Mouse (Mus musculus): ENCODE results near the gene Gm45716. TPM values are rescaled to one million over a fixed set of nuclear protein-coding genes. Genes with fewer than 3 reads are reported as not detected.
A peak's percentile ranks its signal among the peaks of the same experiment; 100 is the strongest.

Gm45716 gene
- polyA plus RNA-seq, 1 experiment = 17.3 TPM

- TF ChIP-seq POLR2A (IDR thresholded peaks at IDR 0.05; ENCODE audit: borderline replicate concordance, extremely low read depth, insufficient read depth, insufficient read length, poor library complexity, severe bottlenecking) = no peak
- no peak for TF ChIP-seq CTCF (IDR thresholded peaks at IDR 0.05; ENCODE audit: borderline replicate concordance, extremely low read depth, insufficient read depth, insufficient read length)
- DNase-seq (ENCODE audit: low read depth) = no peak
These were observed 32.7 kb downstream of the Gm45716 start for GRCm38 (mm10) chr11:90220022-90220645.

DNA sequence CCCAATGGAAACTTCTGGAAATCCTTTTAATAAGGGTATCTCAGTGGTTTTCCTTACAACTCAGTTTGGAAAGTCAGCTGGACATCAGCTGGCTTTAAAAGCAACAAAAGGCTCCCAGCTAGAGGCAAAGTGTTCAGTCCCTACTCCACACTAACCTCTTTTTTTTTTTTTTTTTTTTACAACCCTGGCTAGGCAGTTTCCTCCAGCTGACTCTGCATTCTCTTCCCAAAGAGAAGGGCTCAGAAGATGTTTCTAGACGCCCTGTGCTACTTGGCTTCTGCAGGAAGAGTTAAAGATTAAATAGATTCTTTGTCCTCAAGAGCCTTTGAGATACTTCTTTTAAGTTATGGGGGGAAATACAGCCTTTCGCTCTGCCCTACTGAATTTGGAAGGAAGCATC is 33.3 kb downstream of the Gm45716 start:
- no peak for DNase-seq (ENCODE audit: low read depth)
- TF ChIP-seq CTCF (IDR thresholded peaks at IDR 0.05; ENCODE audit: borderline replicate concordance, extremely low read depth, insufficient read depth, insufficient read length) (no peak), POLR2A (IDR thresholded peaks at IDR 0.05; ENCODE audit: borderline replicate concordance, extremely low read depth, insufficient read depth, insufficient read length, poor library complexity, severe bottlenecking) (no peak)

GRCm38 (mm10) chr11:90224914-90225470 is 37.5 kb downstream of the Gm45716 start:
- no peak for TF ChIP-seq POLR2A (IDR thresholded peaks at IDR 0.05; ENCODE audit: borderline replicate concordance, extremely low read depth, insufficient read depth, insufficient read length, poor library complexity, severe bottlenecking)
- TF ChIP-seq CTCF (IDR thresholded peaks at IDR 0.05; ENCODE audit: borderline replicate concordance, extremely low read depth, insufficient read depth, insufficient read length) = no peak

GRCm38 (mm10) chr11:90227000-90227922 is 39.8 kb downstream of the Gm45716 start:
- TF ChIP-seq CTCF (IDR thresholded peaks at IDR 0.05; ENCODE audit: borderline replicate concordance, extremely low read depth, insufficient read depth, insufficient read length) (no peak), POLR2A (IDR thresholded peaks at IDR 0.05; ENCODE audit: borderline replicate concordance, extremely low read depth, insufficient read depth, insufficient read length, poor library complexity, severe bottlenecking) (no peak)
- DNase-seq (ENCODE audit: low read depth) = peak; percentile 71

More at GRCm38 (mm10) chr11:90224914-90225470, 37.5 kb downstream of the Gm45716 start:
- DNase-seq (ENCODE audit: low read depth) = no peak

DNA sequence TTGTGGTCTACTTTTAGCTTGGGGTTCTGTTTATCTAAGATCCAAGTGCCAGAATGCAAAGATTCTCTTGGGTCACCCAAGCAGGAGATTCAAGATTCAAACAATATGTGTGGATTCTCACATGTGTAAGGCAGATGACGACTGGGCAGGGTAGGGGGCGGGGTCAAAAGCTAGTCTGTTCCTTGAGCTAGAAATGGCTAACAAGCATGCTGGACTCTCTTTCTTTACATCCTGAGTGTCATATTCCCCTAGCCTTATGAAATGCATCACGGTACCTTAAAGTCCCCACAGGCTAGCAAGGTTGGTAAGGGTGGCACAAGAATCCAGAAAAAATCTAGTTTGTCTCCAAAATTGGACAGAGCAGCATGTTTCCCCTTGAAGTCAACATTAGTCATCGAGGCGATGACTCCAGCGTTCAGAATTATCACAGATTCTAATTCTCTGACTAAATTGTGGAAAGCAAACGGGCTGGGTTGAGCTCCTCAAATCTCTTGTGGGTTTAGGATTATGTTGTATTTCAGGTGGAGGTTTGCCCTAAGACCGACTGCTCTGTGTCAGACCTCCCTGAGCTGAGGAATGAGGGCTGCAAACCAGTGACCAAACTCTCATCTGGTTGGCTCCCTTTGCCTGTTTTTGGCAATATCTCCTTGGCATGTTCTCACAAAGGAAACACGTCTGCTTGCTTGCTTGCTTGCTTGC is 40.9 kb downstream of the Gm45716 start:
- TF ChIP-seq POLR2A (IDR thresholded peaks at IDR 0.05; ENCODE audit: borderline replicate concordance, extremely low read depth, insufficient read depth, insufficient read length, poor library complexity, severe bottlenecking) (no peak), CTCF (IDR thresholded peaks at IDR 0.05; ENCODE audit: borderline replicate concordance, extremely low read depth, insufficient read depth, insufficient read length) (no peak)
- no peak for DNase-seq (ENCODE audit: low read depth)

GRCm38 (mm10) chr11:90229800-90230199 is 42.3 kb downstream of the Gm45716 start:
- DNase-seq (ENCODE audit: low read depth) = no peak
- no peak for TF ChIP-seq CTCF (IDR thresholded peaks at IDR 0.05; ENCODE audit: borderline replicate concordance, extremely low read depth, insufficient read depth, insufficient read length)

- TF ChIP-seq POLR2A (IDR thresholded peaks at IDR 0.05; ENCODE audit: borderline replicate concordance, extremely low read depth, insufficient read depth, insufficient read length, poor library complexity, severe bottlenecking) (no peak), CTCF (IDR thresholded peaks at IDR 0.05; ENCODE audit: borderline replicate concordance, extremely low read depth, insufficient read depth, insufficient read length) (no peak)
- no peak for DNase-seq (ENCODE audit: low read depth)
These were observed 43.2 kb downstream of the Gm45716 start for GRCm38 (mm10) chr11:90230671-90231070.

GRCm38 (mm10) chr11:90231631-90232030 is 44.1 kb downstream of the Gm45716 start:
- DNase-seq (ENCODE audit: low read depth) = no peak
- TF ChIP-seq CTCF (IDR thresholded peaks at IDR 0.05; ENCODE audit: borderline replicate concordance, extremely low read depth, insufficient read depth, insufficient read length) = no peak
- TF ChIP-seq POLR2A (IDR thresholded peaks at IDR 0.05; ENCODE audit: borderline replicate concordance, extremely low read depth, insufficient read depth, insufficient read length, poor library complexity, severe bottlenecking) = no peak

DNA sequence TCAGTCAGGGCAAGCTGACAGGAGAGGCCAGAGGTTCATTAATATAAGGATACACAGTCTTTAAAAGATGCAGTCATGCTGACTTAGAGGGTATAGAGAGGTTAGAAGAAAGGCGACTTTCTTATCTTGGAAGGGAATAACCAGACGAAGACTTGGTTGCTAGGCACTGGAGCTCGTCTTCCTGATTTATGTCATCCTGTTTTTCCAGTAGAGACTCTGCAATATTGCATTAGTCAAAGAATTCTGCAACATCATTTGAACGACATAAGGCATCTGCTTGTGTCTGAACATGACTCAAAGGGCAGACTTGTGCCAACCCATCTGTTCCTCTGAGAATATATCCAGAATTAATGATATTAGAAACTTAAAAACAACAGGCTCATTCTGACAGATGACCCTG is 45.2 kb downstream of the Gm45716 start:
- TF ChIP-seq CTCF (IDR thresholded peaks at IDR 0.05; ENCODE audit: borderline replicate concordance, extremely low read depth, insufficient read depth, insufficient read length) = no peak
- TF ChIP-seq POLR2A (IDR thresholded peaks at IDR 0.05; ENCODE audit: borderline replicate concordance, extremely low read depth, insufficient read depth, insufficient read length, poor library complexity, severe bottlenecking) = no peak
- DNase-seq (ENCODE audit: low read depth) = peak; percentile 61

DNA sequence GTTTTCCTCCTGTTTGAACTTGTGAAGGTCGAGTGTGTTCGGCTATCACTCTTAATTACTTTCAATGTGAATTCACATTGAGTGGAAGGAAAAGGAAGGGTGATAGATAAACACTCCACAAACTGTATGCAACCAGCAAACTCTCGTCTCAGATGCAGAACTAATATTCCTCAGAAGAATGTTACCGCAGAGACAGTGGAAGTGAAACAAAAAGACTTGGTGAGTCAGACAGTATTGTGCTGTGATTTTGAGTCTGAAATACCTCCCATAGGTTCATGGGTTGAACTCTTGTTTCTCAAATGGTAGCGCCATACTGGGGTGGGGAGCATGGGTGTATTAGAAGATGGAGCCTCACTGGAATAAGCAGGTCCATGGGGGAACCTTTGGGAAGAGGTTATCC is 47.7 kb downstream of the Gm45716 start:
- no peak for DNase-seq (ENCODE audit: low read depth)
- TF ChIP-seq CTCF (IDR thresholded peaks at IDR 0.05; ENCODE audit: borderline replicate concordance, extremely low read depth, insufficient read depth, insufficient read length) (no peak), POLR2A (IDR thresholded peaks at IDR 0.05; ENCODE audit: borderline replicate concordance, extremely low read depth, insufficient read depth, insufficient read length, poor library complexity, severe bottlenecking) (no peak)

GRCm38 (mm10) chr11:90237616-90238015 is 50.1 kb downstream of the Gm45716 start:
- DNase-seq (ENCODE audit: low read depth) = no peak
- TF ChIP-seq POLR2A (IDR thresholded peaks at IDR 0.05; ENCODE audit: borderline replicate concordance, extremely low read depth, insufficient read depth, insufficient read length, poor library complexity, severe bottlenecking) = no peak
- no peak for TF ChIP-seq CTCF (IDR thresholded peaks at IDR 0.05; ENCODE audit: borderline replicate concordance, extremely low read depth, insufficient read depth, insufficient read length)
